Mouse (Mus musculus) MN1 (cell line): Measurements from ENCODE around the gene Rab11fip3.

Experiments
- DNase-seq: peaks from one replicate; pipeline ENCODE4 v3.0.0-alpha.2; 2016; ENCODE audit warnings: low spot score

Gene Rab11fip3

DNA sequence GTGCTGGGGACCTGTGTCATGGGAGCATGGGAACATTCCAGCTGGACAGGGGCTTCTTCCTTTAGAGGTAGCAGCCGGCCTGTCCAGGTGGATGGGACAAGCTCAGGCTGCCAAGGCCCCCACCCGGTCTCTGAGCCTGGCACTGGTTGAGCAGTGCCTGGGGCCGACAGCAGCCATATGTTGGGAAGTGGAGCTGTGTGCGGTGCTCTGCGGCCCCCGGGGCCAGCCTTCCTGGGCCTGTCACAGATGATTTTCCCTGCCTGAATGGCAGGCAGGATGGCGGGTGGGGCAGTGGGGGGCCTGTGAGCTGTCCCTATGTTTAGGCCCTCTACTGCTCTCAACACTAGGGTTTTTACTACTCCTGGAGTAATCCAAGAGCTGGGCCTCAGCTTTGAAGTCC, 113.2 kb downstream of the Rab11fip3 start:
- DNase-seq, result no peak

DNA sequence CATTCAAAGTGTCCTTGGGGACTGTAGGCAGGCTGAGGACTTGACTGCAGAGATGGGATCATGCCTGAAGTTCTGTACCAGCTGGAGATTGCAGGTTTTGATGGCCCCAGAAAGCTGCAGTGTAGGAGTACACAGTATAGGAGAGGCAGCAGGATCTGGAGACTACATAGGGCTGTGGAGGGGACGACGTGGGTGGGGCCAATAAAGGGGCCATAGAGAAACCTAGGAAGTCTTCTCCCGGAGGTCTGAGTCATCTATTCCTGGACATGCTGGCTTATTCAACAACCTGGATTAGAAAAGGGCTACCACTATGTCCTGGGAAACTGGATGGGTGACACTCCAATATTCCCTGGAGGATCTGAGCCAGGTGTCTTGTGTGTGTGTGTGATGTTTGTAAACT, 113.6 kb downstream of the Rab11fip3 start:
- no peak for DNase-seq

- DNase-seq, result no peak
Measured at GRCm38 (mm10) chr17:25954671-25955070, 114.7 kb downstream of the Rab11fip3 start.

DNA sequence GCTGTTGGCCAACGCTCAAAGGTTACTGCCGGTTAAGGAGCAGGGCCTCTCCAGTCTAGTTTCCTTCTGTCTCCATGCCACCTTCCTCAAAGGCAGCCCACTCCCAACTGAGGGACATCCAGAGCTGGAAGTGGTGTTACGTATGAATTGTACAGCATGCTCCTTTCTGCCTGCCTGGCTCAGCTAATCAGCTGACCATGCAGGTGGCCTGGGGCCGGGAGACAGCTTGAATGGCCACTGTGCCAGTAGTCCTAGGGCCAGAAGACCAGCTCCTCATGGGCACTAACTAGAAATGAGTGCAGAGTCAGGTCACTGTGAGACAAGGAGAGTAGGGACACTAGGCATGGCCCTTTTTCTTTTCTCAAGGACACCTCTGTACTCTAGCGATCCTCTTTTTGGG, 116.2 kb downstream of the Rab11fip3 start:
- no peak for DNase-seq

DNA sequence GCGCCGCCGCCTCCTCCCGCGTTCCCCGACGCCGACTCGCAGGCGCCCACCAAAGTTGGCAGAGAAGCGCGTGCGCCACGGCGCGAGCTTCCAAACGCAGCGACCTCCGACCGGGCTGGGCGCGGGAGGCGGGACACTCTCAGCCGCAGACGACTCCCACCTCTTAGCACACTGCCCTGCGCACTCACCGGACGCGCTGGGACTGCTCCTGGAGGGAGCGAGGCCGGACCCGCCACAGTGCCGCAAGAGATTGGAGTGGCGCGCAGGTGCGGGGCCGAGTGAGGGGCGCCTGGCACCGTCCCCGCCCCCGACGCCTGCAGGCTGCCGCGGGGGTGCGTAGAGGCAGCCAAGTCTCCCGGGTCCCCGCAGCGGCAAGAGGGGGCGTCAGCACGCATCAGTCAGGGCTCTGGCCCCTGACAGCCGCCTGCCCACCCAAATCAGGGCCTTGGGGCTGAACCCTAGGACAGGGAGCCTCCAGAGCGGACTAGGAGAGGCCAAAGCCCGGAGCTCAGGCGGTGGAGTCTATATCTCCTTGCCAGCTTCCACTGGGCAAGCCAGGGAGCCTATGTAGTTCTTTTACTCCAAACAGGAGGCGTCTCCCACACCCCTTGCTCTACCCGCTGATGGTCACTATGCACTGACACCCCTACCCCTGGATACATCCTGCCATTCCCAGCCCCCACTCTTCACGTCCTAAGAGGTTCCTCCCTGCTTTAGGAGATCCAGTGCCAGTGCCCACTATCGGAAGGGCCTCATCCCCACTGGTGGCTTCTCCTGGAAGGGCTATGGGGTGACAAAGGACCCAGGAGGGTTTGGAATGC, 117.3 kb downstream of the Rab11fip3 start, which contains the start of gene A930017K11Rik:
TSS of gene A930017K11Rik (minus strand) at position 763 of the 821 bp plus-strand sequence.
- peak; percentile 32 for DNase-seq

DNA sequence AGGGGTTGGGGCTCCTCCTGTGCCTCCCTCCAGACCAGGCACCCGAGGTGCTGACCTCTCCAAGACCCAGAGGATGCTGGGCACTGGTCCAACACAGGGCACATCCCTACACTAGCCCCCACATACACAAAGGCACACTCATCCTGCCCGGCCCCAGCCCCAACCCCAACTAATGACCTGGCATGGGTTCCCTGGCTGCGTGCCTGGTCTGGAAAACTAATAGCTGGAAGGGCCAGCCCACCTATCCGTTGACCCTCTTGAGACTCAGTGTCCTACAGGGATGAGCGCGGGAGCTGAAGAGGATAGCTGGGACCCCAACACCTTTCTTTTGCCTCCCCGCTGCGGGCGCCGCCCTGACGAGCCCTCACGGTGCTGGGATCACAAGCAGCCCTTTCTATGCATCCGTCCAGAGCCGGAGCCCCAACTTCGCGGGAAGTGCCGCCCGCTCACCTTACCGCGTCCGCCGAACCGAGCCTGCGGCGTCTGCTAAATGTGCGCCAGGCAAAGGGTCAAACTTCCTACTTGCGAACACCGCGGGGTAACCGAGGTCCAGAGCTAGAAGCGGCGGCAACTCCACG, 118.0 kb downstream of the Rab11fip3 start:
- peak; percentile 17 for DNase-seq

- no peak for DNase-seq
Measured at GRCm38 (mm10) chr17:25950706-25951105, 118.6 kb downstream of the Rab11fip3 start.

- DNase-seq, result no peak
Measured at GRCm38 (mm10) chr17:25949981-25950380, 119.4 kb downstream of the Rab11fip3 start.

DNA sequence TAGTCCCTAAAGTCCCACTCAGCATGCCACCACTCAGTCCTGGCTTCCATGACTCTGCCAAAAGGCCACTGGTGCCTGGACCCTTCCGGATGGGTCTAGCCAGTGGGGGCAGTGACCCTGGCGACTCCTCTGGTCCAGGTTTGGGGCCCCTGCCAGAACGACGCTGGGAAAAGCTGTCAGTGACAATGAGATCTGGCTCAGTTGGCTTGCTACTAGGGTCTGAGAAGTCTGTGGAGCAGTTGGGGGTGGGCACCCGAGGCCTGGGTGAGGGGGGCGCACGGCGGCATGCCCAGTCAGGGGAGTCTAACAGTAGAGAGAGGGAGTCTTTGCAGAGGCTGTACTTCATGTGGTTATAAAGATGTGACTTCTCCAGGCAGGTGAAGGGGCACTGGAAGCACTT, 121.3 kb downstream of the Rab11fip3 start:
- no peak for DNase-seq

- DNase-seq, result no peak
Measured at GRCm38 (mm10) chr17:25947576-25947975, 121.8 kb downstream of the Rab11fip3 start.

DNA sequence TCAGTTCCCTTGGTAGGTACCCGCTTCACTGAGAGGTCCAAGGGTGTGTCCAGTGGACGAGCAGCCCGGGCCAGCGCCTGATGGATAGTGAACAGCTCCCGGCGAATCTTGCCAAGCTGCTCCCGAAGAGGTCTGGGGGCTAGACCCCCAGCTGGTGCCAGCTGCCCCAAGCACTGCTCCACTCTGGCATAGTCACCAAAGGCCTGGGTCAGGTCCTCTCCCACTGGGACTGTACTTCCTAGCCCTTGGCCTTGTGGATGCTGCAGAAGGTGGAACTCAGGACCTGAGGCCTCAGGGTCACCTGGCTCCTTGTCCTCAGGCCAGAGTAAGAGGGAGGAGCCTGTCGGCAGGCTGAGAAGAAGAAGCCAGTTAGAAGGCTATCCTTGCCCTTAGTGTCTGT, 122.5 kb downstream of the Rab11fip3 start:
- DNase-seq, result no peak

DNA sequence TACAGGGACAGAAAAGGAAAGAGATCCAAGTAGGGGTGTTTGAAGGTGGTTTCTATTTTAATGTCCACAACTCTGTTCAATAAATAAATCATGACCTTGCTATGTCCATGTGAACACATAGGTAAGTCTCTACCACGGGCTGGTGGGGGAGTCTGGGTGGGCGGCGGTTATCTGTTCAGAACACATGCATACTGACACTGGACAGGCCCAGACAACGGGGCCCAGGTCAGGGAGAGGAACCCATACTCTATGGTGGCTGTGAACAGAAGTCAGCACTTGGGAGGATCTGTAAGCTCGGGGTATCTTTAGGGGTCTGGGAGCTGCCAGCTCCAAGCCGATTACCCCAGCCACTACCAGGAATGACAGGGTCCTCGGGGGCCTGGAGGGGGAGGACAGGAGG, 123.0 kb downstream of the Rab11fip3 start:
- DNase-seq, result no peak

DNA sequence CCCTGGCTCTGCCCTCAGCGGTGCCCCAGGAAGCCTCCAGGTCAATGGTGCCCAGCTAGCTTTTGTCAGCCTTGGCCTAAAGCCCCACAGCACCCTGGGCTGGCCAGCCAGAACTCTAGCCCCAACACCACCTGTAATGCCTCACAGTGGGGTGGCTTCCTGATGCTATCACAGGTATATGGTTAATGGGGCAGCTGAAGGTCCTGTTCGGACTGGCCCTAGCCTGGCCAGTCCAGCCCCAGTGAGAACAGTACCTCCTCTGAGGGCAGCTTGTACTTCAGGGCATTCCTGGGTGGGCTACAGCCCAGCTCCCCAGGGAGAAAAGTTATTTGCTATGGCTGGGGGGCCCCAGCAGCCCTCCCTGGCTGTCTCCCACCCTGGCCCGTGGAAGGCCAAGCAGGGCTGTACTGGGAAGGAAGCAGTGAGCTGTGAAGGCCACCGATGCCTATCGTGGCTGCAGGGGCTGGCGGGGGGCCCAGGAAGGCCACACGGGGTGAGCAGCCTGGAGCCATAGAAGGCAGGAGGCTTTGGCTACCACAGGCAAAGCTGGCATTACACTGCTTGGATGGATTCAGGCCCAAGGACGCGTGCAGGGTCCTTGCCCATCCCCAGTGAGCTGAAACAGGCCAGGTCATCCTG, 123.7 kb downstream of the Rab11fip3 start:
- no peak for DNase-seq

- no peak for DNase-seq
Measured at GRCm38 (mm10) chr17:25944366-25945163, 124.8 kb downstream of the Rab11fip3 start, which contains the start of the genes Pigq and Nhlrc4. Pigq (minus strand) TSS chr17:25944936. Nhlrc4 (minus strand) TSS chr17:25944961.

DNA sequence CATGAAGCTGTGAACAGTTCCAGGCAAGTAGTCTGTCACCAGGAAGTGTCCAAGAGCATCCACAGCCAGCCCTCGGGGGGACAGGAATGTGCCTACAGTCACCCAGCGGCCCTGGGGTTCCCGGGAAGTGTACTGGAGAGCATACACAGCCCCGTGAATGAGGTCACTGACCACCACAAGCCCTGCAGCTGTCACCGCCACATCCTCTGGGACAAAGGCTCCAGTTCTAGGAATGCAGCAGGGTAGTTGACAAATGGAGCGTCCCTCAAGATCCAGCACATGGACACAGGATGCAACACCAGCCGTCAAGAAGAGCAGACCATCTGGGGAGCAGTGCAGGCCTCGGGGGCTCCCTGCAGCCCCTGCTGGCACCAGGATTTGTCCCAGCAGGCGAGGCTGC, 125.6 kb downstream of the Rab11fip3 start:
- DNase-seq, result no peak

DNA sequence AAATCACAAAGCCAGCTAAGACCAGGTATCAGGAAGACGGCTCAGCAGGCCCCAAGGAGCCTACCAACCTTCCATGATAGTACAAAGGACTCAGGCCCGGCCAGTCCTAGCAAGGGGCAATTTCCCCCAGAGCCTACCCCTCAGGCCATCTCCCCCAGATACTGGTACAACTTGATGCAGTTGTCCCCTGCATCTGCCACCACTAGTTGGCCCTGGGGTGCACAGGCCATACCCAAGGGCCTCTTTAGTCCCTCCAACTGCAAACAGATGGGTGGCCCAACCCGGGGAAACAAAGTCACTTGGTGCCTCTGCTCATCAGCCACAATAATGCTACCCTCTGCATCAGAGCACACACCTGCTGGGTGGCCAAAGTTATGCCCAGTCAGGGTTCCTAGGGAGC, 126.1 kb downstream of the Rab11fip3 start:
- no peak for DNase-seq

DNA sequence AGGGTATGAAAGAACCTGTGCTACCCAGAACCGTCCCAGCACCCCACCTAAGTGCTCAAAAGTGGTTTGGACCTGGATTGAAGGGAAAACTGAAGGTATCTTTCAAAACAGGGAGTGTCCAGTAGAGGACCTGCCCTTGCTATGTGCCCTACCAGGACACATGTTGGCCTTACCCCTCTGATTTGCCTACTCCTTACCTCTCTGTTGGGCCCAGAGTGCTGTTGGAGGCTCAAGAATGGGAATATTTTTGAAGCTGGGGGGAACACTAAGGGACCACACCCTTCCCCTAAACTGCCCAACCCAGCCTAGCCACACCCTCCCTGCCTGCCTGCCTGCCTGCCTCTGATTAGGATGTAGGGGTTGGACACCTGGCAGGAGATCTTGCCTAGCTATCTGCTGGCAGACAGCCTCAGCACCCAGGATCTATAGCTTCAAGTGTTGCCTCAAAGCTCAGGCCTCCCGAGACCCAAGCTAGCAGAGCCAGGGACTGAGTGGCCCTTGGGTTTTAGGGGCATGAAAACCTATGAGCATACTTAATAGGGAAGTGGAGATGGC, 126.7 kb downstream of the Rab11fip3 start:
- no peak for DNase-seq

GRCm38 (mm10) chr17:25941511-25942241, 127.7 kb downstream of the Rab11fip3 start:
- peak; percentile 77 for DNase-seq
